Mouse (Mus musculus): ENCODE measurements around the gene Lamc3. TPM values are rescaled to one million over a fixed set of nuclear protein-coding genes. Genes with fewer than 3 reads are reported as not detected.

Gene Lamc3
- total RNA-seq (2017): not detected in 3 replicates

GRCm38 (mm10) chr2:31887030-31887429 lies at the start of gene Lamc3:
Gene Lamc3, plus strand, starts transcription at chr2:31887291.
- ATAC-seq (replicated peaks; ENCODE audit: insufficient number of reproducible peaks, low FRiP score, low TSS enrichment, poor library complexity, severe bottlenecking): no peak

DNA sequence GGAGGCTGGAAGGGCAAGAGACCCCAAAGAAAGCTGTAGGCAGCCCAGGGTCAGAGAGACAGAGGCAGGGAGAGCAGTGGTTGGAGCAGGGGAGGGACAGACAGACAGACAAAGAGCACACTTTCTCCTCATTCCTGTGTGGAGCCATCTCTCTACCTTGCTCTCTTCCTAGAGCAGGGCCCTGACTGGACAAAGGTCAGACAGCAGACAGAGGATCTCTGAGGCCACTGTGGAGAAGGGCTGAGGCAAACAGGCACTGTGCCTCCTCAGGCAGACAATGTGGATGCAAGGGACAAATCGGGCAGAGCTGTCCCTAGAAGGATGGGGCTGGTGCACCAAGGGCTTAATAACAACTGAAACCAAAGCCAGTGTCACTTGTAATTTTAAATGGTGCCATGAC lies 48.2 kb upstream of the Lamc3 start:
- ATAC-seq (replicated peaks; ENCODE audit: insufficient number of reproducible peaks, low FRiP score, low TSS enrichment, poor library complexity, severe bottlenecking): no peak

- no peak for ATAC-seq (replicated peaks; ENCODE audit: insufficient number of reproducible peaks, low FRiP score, low TSS enrichment, poor library complexity, severe bottlenecking)
Measured at GRCm38 (mm10) chr2:31844729-31845136, 42.4 kb upstream of the Lamc3 start.

GRCm38 (mm10) chr2:31845512-31845895 lies 41.6 kb upstream of the Lamc3 start:
- no peak for ATAC-seq (replicated peaks; ENCODE audit: insufficient number of reproducible peaks, low FRiP score, low TSS enrichment, poor library complexity, severe bottlenecking)

DNA sequence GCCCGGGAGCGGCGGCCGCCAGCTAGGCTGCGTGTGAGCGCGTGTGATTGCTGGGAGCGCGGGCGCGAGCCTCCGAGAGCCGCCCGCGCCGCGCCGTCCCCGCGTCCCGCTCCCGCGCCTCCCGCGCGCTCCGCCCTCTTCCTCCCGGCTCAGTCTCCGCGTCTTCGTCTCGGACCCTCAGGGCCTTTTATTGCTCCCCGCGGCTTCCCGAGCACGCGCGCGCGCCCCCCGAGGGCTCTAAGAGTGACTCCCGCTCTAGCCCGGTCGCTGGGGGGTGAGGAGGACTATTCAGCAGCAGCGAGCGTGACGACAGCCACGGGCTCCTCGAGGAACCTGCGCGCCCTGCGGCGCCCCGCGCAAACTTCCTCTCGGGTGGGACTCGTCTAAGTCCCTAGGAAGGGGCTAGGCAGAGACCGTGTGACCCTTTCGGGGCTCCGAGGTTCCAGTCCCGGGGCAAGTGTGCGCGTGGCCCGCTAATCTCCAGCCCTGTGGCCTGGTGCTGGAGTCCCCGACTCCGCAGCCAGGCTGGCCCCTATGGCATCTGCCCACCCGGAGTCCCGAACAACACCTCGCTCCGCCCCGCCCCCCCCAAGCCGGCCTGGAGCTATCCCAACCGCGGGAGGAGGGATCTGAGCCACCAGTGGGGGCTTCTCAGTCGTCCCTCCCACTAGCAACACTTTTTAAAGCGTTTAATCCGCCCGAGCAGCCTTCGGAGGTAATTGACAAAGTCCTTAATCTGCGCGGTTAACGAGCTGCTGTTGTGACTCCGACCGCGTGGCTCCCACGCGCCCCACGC lies 41.0 kb upstream of the Lamc3 start, which contains the start of gene Fibcd1:
TSS of gene Fibcd1 (minus strand) at position 110 of the 796 bp plus-strand sequence.
- ATAC-seq (replicated peaks; ENCODE audit: insufficient number of reproducible peaks, low FRiP score, low TSS enrichment, poor library complexity, severe bottlenecking): no peak

DNA sequence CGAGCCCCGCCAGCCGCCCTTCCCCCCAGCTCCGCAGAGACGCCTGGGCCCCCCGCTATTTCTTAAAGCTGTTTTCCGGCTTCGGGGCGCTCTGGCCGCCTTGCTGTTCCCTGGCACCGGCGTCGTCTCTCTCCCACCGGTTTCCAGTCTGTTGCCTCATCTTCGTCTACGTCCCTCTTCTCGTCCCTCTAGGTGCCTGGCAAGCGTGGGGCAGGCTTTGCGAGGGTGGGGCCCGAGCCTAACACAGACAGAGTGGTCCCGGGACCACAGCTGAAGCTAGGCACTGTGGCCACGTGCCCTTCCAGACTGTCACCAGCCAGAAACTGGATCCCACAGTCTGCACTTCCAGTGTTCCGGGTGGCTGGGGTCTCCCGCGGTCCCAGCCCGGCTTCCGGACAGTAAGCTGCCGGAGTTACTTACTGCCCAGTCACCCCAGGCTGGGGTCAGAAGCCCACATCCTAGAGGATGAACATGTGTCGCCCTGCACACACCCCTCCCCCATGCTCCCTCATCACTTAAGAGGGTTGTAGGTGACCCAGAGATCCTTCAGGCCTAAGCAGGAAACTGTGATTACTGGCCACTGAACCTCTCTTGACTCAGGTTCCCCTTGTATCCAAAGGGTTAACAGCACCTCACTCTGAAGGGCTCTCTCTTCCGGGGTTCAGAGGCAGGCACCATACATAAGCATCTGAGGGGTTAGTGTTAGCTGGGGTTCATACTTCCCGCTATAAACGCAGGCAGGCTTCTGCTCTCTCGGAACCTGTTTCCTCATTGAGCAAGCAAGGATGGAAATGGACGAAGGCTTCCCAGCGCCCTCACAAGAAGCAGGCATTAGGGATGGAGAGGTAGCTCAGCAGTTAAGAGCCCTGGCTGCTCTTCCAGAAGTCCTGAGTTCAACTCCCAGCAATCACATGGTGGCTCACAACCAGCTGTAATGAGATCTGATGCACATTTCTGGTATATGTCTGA lies 40.1 kb upstream of the Lamc3 start:
- ATAC-seq (replicated peaks; ENCODE audit: insufficient number of reproducible peaks, low FRiP score, low TSS enrichment, poor library complexity, severe bottlenecking): no peak

DNA sequence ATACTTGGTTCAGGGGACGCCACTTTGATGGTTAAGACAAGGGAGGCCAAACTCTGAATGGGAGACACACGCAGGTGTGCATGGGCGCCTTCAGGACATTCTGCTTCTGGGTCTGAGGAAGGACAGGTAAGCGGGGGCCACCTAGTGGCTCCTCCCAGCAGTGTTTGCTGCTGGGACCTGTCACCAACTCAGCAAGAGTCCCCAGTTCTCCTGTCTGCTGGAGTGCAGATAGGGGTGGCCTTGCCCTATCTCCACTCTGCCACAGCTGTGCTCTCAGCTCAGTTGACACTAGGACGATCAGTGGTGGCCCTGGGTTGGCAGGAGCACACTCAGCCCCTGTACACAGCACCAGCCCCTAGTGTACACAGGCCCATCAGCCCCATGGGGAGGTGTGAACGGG lies 39.2 kb upstream of the Lamc3 start:
- ATAC-seq (replicated peaks; ENCODE audit: insufficient number of reproducible peaks, low FRiP score, low TSS enrichment, poor library complexity, severe bottlenecking): no peak

GRCm38 (mm10) chr2:31850141-31850540 lies 37.0 kb upstream of the Lamc3 start:
- no peak for ATAC-seq (replicated peaks; ENCODE audit: insufficient number of reproducible peaks, low FRiP score, low TSS enrichment, poor library complexity, severe bottlenecking)

- ATAC-seq (replicated peaks; ENCODE audit: insufficient number of reproducible peaks, low FRiP score, low TSS enrichment, poor library complexity, severe bottlenecking): no peak
Measured at GRCm38 (mm10) chr2:31855991-31856390, 31.1 kb upstream of the Lamc3 start.

- no peak for ATAC-seq (replicated peaks; ENCODE audit: insufficient number of reproducible peaks, low FRiP score, low TSS enrichment, poor library complexity, severe bottlenecking)
Measured at GRCm38 (mm10) chr2:31857180-31857579, 29.9 kb upstream of the Lamc3 start.

- no peak for ATAC-seq (replicated peaks; ENCODE audit: insufficient number of reproducible peaks, low FRiP score, low TSS enrichment, poor library complexity, severe bottlenecking)
Measured at GRCm38 (mm10) chr2:31858500-31858899, 28.6 kb upstream of the Lamc3 start.

DNA sequence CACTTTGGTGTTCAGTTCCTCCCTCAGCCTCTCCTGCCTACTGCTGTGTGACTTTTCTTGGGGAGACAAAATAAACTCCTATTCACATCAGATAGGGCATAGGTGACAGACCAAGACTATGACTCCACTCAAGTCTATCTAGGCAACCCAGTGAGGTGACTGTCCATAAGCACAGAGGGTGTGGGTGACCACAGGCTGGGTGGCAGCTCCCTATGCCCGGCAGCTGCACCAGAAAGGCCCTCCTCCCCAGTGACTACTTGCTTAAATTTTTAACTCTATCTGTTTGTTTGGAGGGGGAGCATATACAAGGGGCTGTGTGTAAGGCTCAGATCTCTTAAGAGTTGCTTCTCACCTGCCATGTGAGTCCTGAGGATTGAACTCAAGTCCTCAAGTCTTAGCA lies 24.2 kb upstream of the Lamc3 start:
- no peak for ATAC-seq (replicated peaks; ENCODE audit: insufficient number of reproducible peaks, low FRiP score, low TSS enrichment, poor library complexity, severe bottlenecking)

DNA sequence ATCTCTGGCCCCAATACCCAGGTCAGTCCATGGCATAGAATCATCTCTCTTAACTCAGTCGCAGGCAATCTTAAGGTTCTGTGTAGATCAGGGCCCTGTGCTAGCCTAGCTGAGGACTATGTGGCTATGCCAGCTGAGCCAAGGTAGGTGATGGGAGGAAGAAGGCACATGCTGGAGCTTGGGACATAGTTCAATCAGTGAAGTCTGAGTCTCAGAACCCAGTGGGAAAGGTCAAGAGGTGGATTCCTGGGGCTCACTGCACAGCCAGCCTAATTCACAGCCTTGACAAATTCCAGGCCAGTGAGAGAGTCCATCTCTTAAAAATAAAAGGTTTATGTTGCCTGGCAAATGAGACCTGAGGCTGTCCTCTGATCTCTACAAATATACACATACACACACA lies 23.3 kb upstream of the Lamc3 start:
- no peak for ATAC-seq (replicated peaks; ENCODE audit: insufficient number of reproducible peaks, low FRiP score, low TSS enrichment, poor library complexity, severe bottlenecking)

DNA sequence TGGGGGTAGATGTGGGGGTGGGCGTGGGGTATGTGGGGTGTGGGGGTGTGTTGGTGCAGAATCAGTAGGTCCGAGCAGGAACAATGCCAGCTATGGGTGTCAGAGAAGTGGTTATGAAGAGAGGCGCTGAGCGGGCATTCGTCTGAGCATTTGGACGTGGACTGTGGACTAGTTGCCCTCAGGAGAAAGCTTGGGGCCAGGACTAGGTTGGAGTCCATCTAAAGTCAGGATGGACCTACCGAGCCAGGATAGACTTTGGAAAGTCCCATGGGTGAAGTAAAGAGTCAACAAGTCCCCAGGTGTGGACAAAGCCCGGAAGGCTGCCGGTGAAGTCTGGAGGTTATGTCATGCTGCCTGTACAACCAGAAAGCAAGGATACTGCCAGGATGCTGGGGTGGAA lies 22.2 kb upstream of the Lamc3 start:
- ATAC-seq (replicated peaks; ENCODE audit: insufficient number of reproducible peaks, low FRiP score, low TSS enrichment, poor library complexity, severe bottlenecking): no peak

- no peak for ATAC-seq (replicated peaks; ENCODE audit: insufficient number of reproducible peaks, low FRiP score, low TSS enrichment, poor library complexity, severe bottlenecking)
Measured at GRCm38 (mm10) chr2:31865322-31865721, 21.8 kb upstream of the Lamc3 start.

DNA sequence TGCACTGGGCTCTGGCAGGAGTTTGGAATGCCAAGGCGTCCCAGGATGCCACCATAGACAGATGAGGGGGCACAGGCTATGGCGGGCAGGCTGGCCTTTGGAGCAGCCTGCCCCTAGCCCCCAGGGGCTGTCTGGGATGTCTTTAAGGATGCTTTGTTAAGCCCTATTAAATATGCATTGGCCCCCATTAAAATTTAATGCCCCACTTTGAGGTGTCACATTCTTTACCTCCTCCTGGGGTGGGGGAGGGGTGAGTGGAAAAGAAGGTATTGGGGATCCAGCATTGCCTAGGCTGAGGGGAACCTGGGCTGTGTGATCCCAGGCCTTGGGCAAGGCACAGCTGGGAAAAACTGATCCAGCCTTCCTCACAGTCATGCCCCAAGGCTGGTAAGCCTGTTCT lies 21.3 kb upstream of the Lamc3 start:
- ATAC-seq (replicated peaks; ENCODE audit: insufficient number of reproducible peaks, low FRiP score, low TSS enrichment, poor library complexity, severe bottlenecking): no peak

DNA sequence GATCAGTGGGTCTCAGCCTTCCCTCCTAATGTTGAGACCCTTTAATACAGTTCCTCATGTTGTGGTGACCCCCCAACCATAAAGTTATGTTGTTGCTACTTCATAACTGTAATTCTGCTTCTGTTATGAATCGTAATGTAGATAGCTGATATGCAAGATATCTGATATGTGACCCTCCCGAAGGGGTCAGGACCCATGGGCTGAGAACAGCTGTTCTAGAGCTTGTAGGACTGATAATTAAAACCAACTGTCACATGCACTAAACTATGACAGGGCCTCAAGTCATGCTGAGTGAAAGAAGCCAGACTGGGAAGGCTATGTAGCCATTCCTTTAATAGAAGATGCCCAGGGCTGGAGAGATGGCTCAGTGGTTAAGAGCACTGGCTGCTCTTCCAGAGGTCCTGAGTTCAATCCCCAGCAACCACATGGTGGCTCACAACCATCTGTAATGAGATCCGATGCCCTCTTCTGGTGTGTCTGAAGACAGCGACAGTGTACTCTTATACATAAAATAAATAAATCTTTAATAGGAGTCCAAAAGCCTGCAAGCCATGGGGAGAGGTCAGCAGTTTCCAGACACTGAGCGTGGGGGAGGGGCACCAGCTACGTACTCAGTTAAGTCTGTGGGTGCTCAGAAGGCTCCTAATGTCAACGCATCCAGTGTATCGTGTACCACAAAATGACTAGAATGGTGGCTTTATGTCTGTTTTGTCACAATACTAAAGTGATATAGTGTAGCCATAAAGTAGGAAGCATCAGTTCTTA lies 19.1 kb upstream of the Lamc3 start:
- ATAC-seq (replicated peaks; ENCODE audit: insufficient number of reproducible peaks, low FRiP score, low TSS enrichment, poor library complexity, severe bottlenecking): no peak

- no peak for ATAC-seq (replicated peaks; ENCODE audit: insufficient number of reproducible peaks, low FRiP score, low TSS enrichment, poor library complexity, severe bottlenecking)
Measured at GRCm38 (mm10) chr2:31868538-31869164, 18.4 kb upstream of the Lamc3 start.

GRCm38 (mm10) chr2:31869692-31870091 lies 17.4 kb upstream of the Lamc3 start:
- ATAC-seq (replicated peaks; ENCODE audit: insufficient number of reproducible peaks, low FRiP score, low TSS enrichment, poor library complexity, severe bottlenecking): no peak
